Mouse (Mus musculus) kidney, embryonic 14.5 days (tissue): ENCODE data around the gene Abi2. TPM values are rescaled to one million over a fixed set of nuclear protein-coding genes. Genes with fewer than 3 reads are reported as not detected.

Experiments
- ATAC-seq: fragments of 200-750 bp; cut with Nextera tagmentation; 2 replicates; pipeline ENCODE4 v1.8.0; 2017; ENCODE audit warnings: moderate number of reproducible peaks, mild to moderate bottlenecking, moderate TSS enrichment, moderate library complexity; ENCODE audit not compliant: low FRiP score, low TSS enrichment
- H3K27ac ChIP-seq: fragments of 300-500 bp; sonication (generic); 2 replicates; pipeline ENCODE4 v1.5.1; 2014; ENCODE audit warnings: low read depth, mild to moderate bottlenecking, low read length, moderate library complexity, mixed read lengths
- H3K27me3 ChIP-seq: fragments of 300-500 bp; sonication (generic); 2 replicates; pipeline ENCODE4 v1.6.1; 2014; ENCODE audit warnings: mild to moderate bottlenecking, low read length; ENCODE audit not compliant: control insufficient read depth, insufficient read depth
- H3K36me3 ChIP-seq: fragments of 300-500 bp; sonication (generic); 2 replicates; pipeline ENCODE4 v1.6.1; 2014; ENCODE audit warnings: low read length, mixed read lengths; ENCODE audit not compliant: control insufficient read depth, insufficient read depth
- H3K4me1 ChIP-seq: fragments of 300-500 bp; sonication (generic); 2 replicates; pipeline ENCODE4 v1.6.1; 2014; ENCODE audit warnings: low read length, mixed read lengths; ENCODE audit not compliant: control insufficient read depth, insufficient read depth
- H3K4me2 ChIP-seq: fragments of 300-500 bp; sonication (generic); replicated peaks from 2 replicates; pipeline ENCODE4 v1.6.1; 2014; ENCODE audit warnings: low read depth, mild to moderate bottlenecking, low read length
- H3K4me3 ChIP-seq: fragments of 300-500 bp; sonication (generic); 2 replicates; pipeline ENCODE4 v1.5.1; 2014; ENCODE audit warnings: mild to moderate bottlenecking, low read length
- H3K9ac ChIP-seq: fragments of 300-500 bp; sonication (generic); 2 replicates; pipeline ENCODE4 v1.6.1; 2014; ENCODE audit warnings: low read depth, mild to moderate bottlenecking, low read length, moderate library complexity
- H3K9me3 ChIP-seq: fragments of 300-500 bp; sonication (generic); 2 replicates; pipeline ENCODE4 v1.6.1; 2016; ENCODE audit warnings: low read length; ENCODE audit not compliant: control insufficient read depth
- WGBS: fragments of 180-500 bp; shearing (Covaris S2); extraction: QIAGEN DNeasy Blood & Tissue Kit; methylation state at CpG from one replicate; pipeline ENCODE4 v1.1.7; 2014; 5-methylcytosine and 5-hydroxymethylcytosine counted together
- polyA plus RNA-seq: library from polyadenylated mRNA; unstranded; fragments of >200 nt; fragmentation: Nextera tagmentation; extraction: Ambion mirVana; gene quantifications from 2 replicates; pipeline ENCODE4 v1.2.1, GENCODE M21; 2014

Gene Abi2
- polyA plus RNA-seq, 1 experiment from 2014 or later: 44.3 TPM

DNA sequence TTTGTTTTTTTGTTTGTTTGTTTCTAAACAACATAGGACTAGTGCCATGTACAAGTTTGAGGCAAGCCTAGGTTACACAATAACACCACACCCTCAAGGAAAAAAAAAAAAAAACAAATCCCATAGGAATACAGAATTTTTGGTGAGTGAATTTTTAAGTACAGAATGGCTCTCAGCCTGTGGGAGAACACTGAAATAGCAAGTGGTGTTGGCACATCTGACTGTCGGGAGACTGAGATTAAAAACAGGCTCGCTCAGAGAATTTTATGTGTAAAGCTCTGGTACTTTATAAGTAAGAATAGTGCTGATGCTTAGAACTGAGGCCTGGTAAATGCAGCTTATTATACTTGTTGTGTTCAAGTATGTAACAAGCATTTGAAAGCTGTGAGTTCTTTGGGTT lies 60.1 kb downstream of the Abi2 start:
- WGBS: 94% methylated on average over 2 of the region's 2 CpGs
- H3K9me3 ChIP-seq: no peaks in the 10 kb centered on the region
- no peak for ATAC-seq
- no peaks in the 10 kb centered on the region for H3K27me3 ChIP-seq
- H3K27ac ChIP-seq: no peak overlapping the region
- no peaks in the 10 kb centered on the region for H3K4me1 ChIP-seq
- no peak overlapping the region for H3K4me3 ChIP-seq
- no peak overlapping the region for H3K4me2 ChIP-seq
- H3K9ac ChIP-seq: no peak overlapping the region
- H3K36me3 ChIP-seq: peaks cover 17% of the 10 kb centered on the region

DNA sequence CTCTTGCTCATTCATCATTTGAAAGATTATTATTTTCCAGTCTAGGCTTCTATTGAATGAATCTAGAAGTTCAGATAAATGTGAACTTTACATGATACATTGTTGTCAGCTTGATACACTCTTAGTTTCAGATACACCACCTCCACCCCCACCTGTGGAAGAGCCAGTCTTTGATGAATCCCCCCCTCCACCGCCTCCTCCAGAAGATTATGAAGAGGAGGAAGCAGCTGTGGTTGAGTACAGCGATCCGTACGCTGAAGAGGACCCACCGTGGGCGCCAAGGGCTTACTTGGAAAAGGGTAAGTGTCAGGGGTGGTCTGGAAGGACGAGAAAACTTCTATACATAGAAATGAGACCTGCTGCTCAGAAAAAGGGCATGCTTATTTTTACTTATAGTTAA lies 61.1 kb downstream of the Abi2 start:
- peaks cover 19% of the 10 kb centered on the region for H3K36me3 ChIP-seq
- no peak overlapping the region for H3K9ac ChIP-seq
- ATAC-seq: no peak
- no peaks in the 10 kb centered on the region for H3K4me1 ChIP-seq
- H3K4me2 ChIP-seq: no peak overlapping the region
- H3K27me3 ChIP-seq: no peaks in the 10 kb centered on the region
- no peak overlapping the region for H3K4me3 ChIP-seq
- 93% methylated on average over 7 of the region's 7 CpGs for WGBS
- no peaks in the 10 kb centered on the region for H3K9me3 ChIP-seq
- H3K27ac ChIP-seq: no peak overlapping the region

DNA sequence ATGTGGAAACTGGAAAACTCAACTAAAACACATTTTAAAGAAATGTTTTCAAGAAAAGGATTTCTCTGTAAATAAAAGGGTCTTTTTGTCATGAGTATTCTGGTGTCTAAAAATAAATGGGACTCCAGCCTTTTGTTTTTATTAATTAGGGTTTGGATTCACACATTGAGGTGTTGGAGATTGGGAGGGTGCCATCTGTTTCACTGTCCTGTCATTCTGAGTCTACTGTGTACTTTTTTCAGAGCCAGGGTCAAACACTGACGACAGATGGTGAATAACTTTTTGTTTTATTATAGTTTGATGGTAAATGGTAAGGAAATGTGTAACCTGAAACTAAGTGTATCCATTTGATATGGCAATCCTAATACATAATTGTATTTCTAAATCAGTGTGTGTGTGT lies 72.1 kb downstream of the Abi2 start:
- no peaks in the 10 kb centered on the region for H3K4me1 ChIP-seq
- H3K36me3 ChIP-seq: peaks cover 26% of the 10 kb centered on the region
- H3K4me3 ChIP-seq: no peak overlapping the region
- no peak overlapping the region for H3K4me2 ChIP-seq
- H3K9me3 ChIP-seq: no peaks in the 10 kb centered on the region
- no peak overlapping the region for H3K9ac ChIP-seq
- WGBS: 52% methylated on average over 1 of the region's 1 CpGs
- no peaks in the 10 kb centered on the region for H3K27me3 ChIP-seq
- no peak overlapping the region for H3K27ac ChIP-seq
- ATAC-seq: no peak

DNA sequence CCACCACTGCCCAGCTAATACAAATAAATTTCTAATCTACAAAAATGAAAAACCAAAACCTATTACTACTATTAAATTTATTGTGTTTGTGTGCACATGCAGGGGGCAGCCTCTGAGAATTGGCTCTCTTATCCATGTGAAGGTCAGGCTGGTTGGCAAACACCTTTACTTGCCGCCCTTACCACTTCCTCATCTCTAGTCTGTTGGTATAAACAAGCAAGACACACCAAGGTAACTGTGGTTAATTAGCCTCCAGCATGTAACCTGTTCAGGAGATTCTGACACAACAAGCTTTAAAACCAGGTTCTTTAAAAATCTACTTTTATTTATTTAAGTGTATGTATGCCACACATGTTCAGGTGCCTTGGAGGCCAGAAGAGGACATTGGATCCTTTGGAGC lies 73.5 kb downstream of the Abi2 start:
- no peak overlapping the region for H3K27ac ChIP-seq

DNA sequence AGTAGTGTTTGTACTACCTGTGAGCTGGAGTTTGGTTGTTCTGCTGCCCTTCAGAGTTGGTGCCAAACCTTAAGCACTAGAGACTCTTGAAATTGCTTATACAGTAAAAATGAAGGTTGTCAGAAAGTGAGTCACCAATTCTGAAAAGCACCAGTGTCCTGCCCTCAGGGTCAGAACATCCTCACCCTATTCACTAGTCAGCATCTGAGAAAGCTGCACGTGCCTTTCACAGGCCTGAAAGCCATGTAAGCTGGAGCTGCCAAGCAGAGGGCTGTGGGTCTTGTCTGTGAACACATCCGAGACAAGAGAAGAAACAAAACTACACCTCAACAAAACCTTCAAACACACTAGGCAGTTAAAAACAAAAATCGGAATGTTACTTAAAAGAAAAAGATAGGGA lies 76.2 kb downstream of the Abi2 start:
- ATAC-seq: no peak
- Histone ChIP-seq H3K9ac (no peak overlapping the region), H3K4me2 (no peak overlapping the region), H3K36me3 (peaks cover 38% of the 10 kb centered on the region), H3K27me3 (no peaks in the 10 kb centered on the region), H3K27ac (no peak overlapping the region), H3K9me3 (no peaks in the 10 kb centered on the region), H3K4me1 (no peaks in the 10 kb centered on the region), H3K4me3 (no peak overlapping the region)
- WGBS: 85% methylated on average over 3 of the region's 3 CpGs

More for the DNA sequence above, 73.5 kb downstream of the Abi2 start:
- H3K4me3 ChIP-seq: no peak overlapping the region
- H3K27me3 ChIP-seq: no peaks in the 10 kb centered on the region
- H3K9ac ChIP-seq: no peak overlapping the region
- no peak overlapping the region for H3K4me2 ChIP-seq
- no peaks in the 10 kb centered on the region for H3K9me3 ChIP-seq
- WGBS: 94% methylated on average over 1 of the region's 1 CpGs
- peaks cover 24% of the 10 kb centered on the region; the same call in 1 of the 2 replicates for H3K36me3 ChIP-seq
- ATAC-seq: no peak
- no peaks in the 10 kb centered on the region for H3K4me1 ChIP-seq

DNA sequence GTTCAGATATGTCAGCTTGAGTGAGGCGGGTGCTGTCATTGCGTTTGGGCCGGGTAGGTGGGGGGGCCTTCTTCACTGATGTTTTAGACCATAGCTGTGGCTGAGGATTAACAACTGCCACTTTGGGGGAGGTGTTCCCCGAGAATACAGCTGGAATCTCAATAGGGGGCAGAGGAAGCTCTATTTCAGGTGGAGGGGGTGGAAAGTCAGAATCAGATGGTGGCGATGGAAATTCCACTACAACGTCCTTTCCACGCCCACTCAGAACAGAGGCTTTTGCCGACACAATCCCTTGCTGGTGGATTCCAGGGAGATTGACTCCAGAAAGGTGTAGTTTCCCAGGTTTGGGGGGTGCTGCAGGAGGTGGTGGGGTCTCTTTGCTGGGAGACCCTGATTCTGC lies 79.2 kb downstream of the Abi2 start:
- Histone ChIP-seq H3K4me1 (no peaks in the 10 kb centered on the region), H3K4me2 (no peak overlapping the region), H3K4me3 (no peak overlapping the region), H3K9ac (no peak overlapping the region), H3K36me3 (peaks cover 56% of the 10 kb centered on the region), H3K27ac (no peak overlapping the region), H3K27me3 (no peaks in the 10 kb centered on the region), H3K9me3 (no peaks in the 10 kb centered on the region)
- ATAC-seq: no peak
- WGBS: 94% methylated on average over 8 of the region's 8 CpGs

DNA sequence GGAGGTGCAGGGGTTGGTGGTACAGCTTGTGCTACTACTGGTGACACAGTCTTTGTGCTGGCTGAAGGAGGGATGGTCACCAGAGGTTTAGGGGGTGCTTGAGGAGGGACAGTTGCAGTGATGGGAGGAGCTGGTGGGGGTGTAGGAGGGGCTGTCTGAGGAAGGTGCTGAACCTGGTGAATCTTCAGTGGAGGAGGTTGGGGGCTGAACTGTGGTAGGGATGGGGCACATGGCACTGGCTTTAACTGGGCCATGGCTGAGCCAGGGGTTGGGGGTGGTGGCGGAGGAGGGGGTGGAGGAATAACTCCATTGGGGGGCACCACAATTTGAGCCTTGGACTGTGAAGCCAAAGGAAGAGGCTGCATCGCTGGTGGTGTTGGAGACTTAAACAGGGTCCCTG lies 80.2 kb downstream of the Abi2 start:
- Histone ChIP-seq H3K4me3 (no peak overlapping the region), H3K4me2 (no peak overlapping the region), H3K9me3 (no peaks in the 10 kb centered on the region), H3K36me3 (peaks cover 63% of the 10 kb centered on the region), H3K9ac (no peak overlapping the region), H3K27ac (no peak overlapping the region), H3K27me3 (no peaks in the 10 kb centered on the region), H3K4me1 (no peaks in the 10 kb centered on the region)
- ATAC-seq: no peak
- WGBS: 89% methylated on average over 2 of the region's 2 CpGs

DNA sequence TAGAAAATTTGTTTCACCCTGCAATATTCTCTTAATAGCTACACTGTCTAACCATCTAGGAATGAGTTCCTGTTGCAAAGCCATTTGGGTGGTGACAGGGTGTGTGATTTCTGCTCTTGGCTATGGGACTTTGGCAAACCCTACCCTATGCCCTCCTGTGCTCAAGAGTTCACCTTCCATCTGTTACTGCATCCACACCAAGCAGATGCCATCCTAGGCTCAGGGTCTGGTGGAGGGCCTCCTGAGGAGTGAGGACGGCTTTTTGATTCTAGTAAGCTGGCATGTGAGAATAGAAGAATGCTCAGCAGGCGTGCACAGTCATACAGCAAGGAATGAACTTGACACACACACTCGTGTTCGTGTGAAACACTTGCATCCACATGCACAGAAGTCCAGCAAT lies 81.1 kb downstream of the Abi2 start:
- no peak for ATAC-seq
- no peak overlapping the region for H3K27ac ChIP-seq
- peaks cover 70% of the 10 kb centered on the region for H3K36me3 ChIP-seq
- H3K9me3 ChIP-seq: no peaks in the 10 kb centered on the region
- H3K9ac ChIP-seq: no peak overlapping the region
- no peaks in the 10 kb centered on the region for H3K4me1 ChIP-seq
- no peak overlapping the region for H3K4me3 ChIP-seq
- H3K27me3 ChIP-seq: no peaks in the 10 kb centered on the region
- 92% methylated on average over 4 of the region's 4 CpGs for WGBS
- H3K4me2 ChIP-seq: no peak overlapping the region

DNA sequence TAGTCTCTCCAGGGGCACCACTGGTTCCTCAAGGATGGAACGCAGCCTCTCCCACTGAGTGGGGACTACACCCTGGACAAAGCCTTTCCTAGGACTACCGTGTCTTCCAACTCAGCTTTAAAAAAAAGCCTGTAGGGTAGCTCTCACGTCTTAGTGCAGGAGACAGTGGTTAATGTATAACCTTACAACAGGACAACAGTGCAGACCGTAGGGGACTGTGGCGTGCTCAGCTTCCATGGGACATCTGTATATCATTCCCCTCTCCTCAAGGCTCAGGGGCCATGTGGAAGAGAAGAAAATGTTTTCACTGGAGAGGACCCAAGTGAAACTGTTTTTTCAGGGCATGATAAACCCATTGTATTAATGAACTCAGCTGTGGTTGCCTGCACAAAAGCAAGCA lies 83.0 kb downstream of the Abi2 start:
- H3K9me3 ChIP-seq: no peaks in the 10 kb centered on the region
- H3K4me1 ChIP-seq: no peaks in the 10 kb centered on the region
- no peaks in the 10 kb centered on the region for H3K27me3 ChIP-seq
- H3K27ac ChIP-seq: no peak overlapping the region
- no peak overlapping the region for H3K4me3 ChIP-seq
- H3K36me3 ChIP-seq: peaks cover 77% of the 10 kb centered on the region
- no peak overlapping the region for H3K9ac ChIP-seq
- ATAC-seq: no peak
- WGBS: 60% methylated on average over 5 of the region's 5 CpGs
- H3K4me2 ChIP-seq: no peak overlapping the region

DNA sequence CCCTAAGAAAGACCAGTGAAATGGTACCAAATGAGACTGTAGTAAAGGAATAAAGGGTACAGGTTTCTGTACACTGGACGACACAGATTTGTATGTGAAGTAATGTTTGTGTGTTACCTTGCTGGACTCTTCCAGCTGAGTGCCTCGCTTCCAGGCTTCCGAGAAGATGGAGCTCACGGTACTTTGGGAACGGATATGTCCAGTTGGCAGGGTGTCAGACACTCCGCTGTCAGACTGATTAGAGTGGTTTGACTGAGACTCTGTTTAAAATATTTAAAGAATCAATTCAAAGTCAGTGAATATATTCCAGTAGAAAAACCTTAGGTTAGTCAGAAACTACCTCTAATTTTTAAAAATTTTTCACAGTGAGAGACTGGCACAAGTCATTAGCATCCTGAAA lies 84.0 kb downstream of the Abi2 start:
- Histone ChIP-seq H3K27me3 (no peaks in the 10 kb centered on the region), H3K4me2 (no peak overlapping the region), H3K27ac (no peak overlapping the region), H3K9me3 (no peaks in the 10 kb centered on the region), H3K36me3 (peaks cover 77% of the 10 kb centered on the region), H3K4me3 (no peak overlapping the region), H3K9ac (no peak overlapping the region), H3K4me1 (no peaks in the 10 kb centered on the region)
- no peak for ATAC-seq
- 91% methylated on average over 6 of the region's 6 CpGs for WGBS
